Mouse (Mus musculus) macrophage (primary cell): Measurements from ENCODE around the gene Bmper. TPM values are rescaled to one million over a fixed set of nuclear protein-coding genes. Genes with fewer than 3 reads are reported as not detected.

Experiments used
- H3K27ac ChIP-seq: fragments of 350-480 bp; formaldehyde crosslinking; 2 replicates; pipeline ENCODE4 v1.9.0; 2021
- H3K36me3 ChIP-seq: fragments of 350-480 bp; formaldehyde crosslinking; 2 replicates; pipeline ENCODE4 v1.9.0; 2021; ENCODE audit errors: inconsistent target
- H3K4me3 ChIP-seq: fragments of 350-480 bp; formaldehyde crosslinking; 2 replicates; pipeline ENCODE4 v1.9.0; 2021; ENCODE audit errors: inconsistent target
- H3K79me2 ChIP-seq: fragments of 350-480 bp; formaldehyde crosslinking; 2 replicates; pipeline ENCODE4 v1.9.0; 2021; ENCODE audit errors: inconsistent target
- WGBS: methylation state at CpG from one replicate; pipeline ENCODE4 v1.1.7; 2026; ENCODE audit warnings: inconsistent platforms; ENCODE audit not compliant: missing documents; 5-methylcytosine and 5-hydroxymethylcytosine counted together
- polyA plus RNA-seq: library from polyadenylated mRNA; stranded (reverse); fragments of 250-400 nt; gene quantifications from 3 replicates; pipeline ENCODE4 v1.2.4, GENCODE M21; 2018; ENCODE audit warnings: inconsistent platforms

Gene Bmper
- polyA plus RNA-seq, 1 experiment from 2014 or later = not detected

DNA sequence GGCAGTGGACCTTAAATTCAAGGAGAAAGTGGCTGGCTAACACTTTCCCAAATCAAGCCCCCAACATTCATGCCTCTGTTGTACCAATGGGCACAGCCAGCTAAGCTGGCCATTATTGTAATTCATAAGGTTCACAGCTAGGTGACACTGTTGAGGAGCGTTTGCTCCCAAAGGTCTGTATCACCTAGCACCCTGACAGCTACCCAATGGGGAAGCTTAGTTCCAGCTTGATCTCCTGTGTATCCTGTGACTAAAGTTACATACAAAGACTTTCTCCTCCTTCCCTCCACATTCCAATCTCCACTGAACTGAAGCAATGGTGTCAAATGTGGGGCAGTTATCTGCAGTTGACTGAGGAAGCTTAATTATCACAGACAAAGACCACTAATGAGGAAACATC is 311.0 kb downstream of the Bmper start:
- WGBS = 13% methylated on average over 1 of the region's 1 CpGs
- H3K27ac ChIP-seq = no peak overlapping the region
- H3K36me3 ChIP-seq = no peaks in the 10 kb centered on the region
- H3K79me2 ChIP-seq = no peaks in the 10 kb centered on the region
- no peak overlapping the region for H3K4me3 ChIP-seq
